Mouse (Mus musculus) heart, embryonic 14.5 days (tissue): ENCODE data around the gene 4931428F04Rik. TPM values are rescaled to one million over a fixed set of nuclear protein-coding genes. Genes with fewer than 3 reads are reported as not detected.

ENCODE experiments used
- ATAC-seq: fragments of 200-750 bp; cut with Nextera tagmentation; 2 replicates; pipeline ENCODE4 v1.8.0; 2017; ENCODE audit warnings: low read depth, moderate TSS enrichment; ENCODE audit not compliant: insufficient number of reproducible peaks, insufficient read depth, low FRiP score
- H3K27ac ChIP-seq, 2 experiments: fragments of 200-500 bp in 1 of 2; fragments of 300-500 bp in 1 of 2; sonication (generic) in 1 of 2; replicated peaks in 1 of 2; 2 replicates each; pipeline ENCODE4 v1.5.1; 2012 to 2014; ENCODE audit warnings: low read depth in 2 of 2, low read length in 2 of 2, control low read depth in 1 of 2, mild to moderate bottlenecking in 1 of 2, mixed read lengths in 1 of 2; ENCODE audit not compliant: control insufficient read depth in 1 of 2, insufficient read depth in 1 of 2
- H3K27me3 ChIP-seq: fragments of 300-500 bp; sonication (generic); 2 replicates; pipeline ENCODE4 v1.6.1; 2014; ENCODE audit warnings: mild to moderate bottlenecking, low read length, control low read depth; ENCODE audit not compliant: control insufficient read depth, insufficient read depth
- H3K36me3 ChIP-seq: fragments of 300-500 bp; sonication (generic); 2 replicates; pipeline ENCODE4 v1.6.1; 2014; ENCODE audit warnings: mild to moderate bottlenecking, control low read depth, low read length, mixed read lengths; ENCODE audit not compliant: control insufficient read depth, insufficient read depth
- H3K4me1 ChIP-seq, 2 experiments: fragments of 200-500 bp in 1 of 2; fragments of 300-500 bp in 1 of 2; sonication (generic) in 1 of 2; 2 replicates each; pipeline ENCODE4 v1.6.1; 2012 to 2014; ENCODE audit warnings: low read length in 2 of 2, control low read depth in 1 of 2, mixed read lengths in 1 of 2; ENCODE audit not compliant: control insufficient read depth in 2 of 2, insufficient read depth in 2 of 2
- H3K4me2 ChIP-seq: fragments of 300-500 bp; sonication (generic); 2 replicates; pipeline ENCODE4 v1.6.1; 2014; ENCODE audit warnings: mild to moderate bottlenecking, low read length
- H3K4me3 ChIP-seq, 2 experiments: fragments of 200-500 bp in 1 of 2; fragments of 300-500 bp in 1 of 2; sonication (generic) in 1 of 2; 2 replicates each; pipeline ENCODE4 v1.5.1; 2012 to 2014; ENCODE audit warnings: low read length in 2 of 2, mild to moderate bottlenecking in 2 of 2, control low read depth in 1 of 2, low read depth in 1 of 2, moderate library complexity in 1 of 2; ENCODE audit not compliant: control insufficient read depth in 1 of 2, insufficient read depth in 1 of 2
- H3K9ac ChIP-seq: fragments of 300-500 bp; sonication (generic); 2 replicates; pipeline ENCODE4 v1.6.1; 2014; ENCODE audit warnings: mild to moderate bottlenecking, low read length
- H3K9me3 ChIP-seq: fragments of 300-500 bp; sonication (generic); 2 replicates; pipeline ENCODE4 v1.6.1; 2016; ENCODE audit warnings: low read length, control low read depth; ENCODE audit not compliant: control insufficient read depth
- whole genome bisulfite sequencing: fragments of 180-500 bp; shearing (Covaris S2); extraction: QIAGEN DNeasy Blood & Tissue Kit; methylation state at CpG from one replicate; pipeline ENCODE4 v1.1.7; 2014; 5-methylcytosine and 5-hydroxymethylcytosine counted together
- polyA plus RNA-seq: library from polyadenylated mRNA; unstranded; fragments of >200 nt; fragmentation: Nextera tagmentation; extraction: Ambion mirVana; gene quantifications from 2 replicates; pipeline ENCODE4 v1.2.1, GENCODE M21; 2014

4931428F04Rik gene
- polyA plus RNA-seq, 1 experiment from 2014 or later, result 4.0 TPM

- H3K9ac ChIP-seq, result no peak overlapping the region
- WGBS, result 57% methylated on average over 9 of the region's 9 CpGs
- H3K27ac ChIP-seq, result peak overlapping the region; percentile 28 to 47; a peak in 3 of 4 replicates
- H3K9me3 ChIP-seq, result no peaks in the 10 kb centered on the region
- no peaks in the 10 kb centered on the region for H3K27me3 ChIP-seq
- 0 out of 2 replicates have a peak, but pooled peaks have one; percentile 23 for ATAC-seq
- H3K36me3 ChIP-seq, result peaks cover 87% of the 10 kb centered on the region
- peaks cover 18 to 32% of the 10 kb centered on the region in 2 experiments for H3K4me1 ChIP-seq
- no peak overlapping the region for H3K4me3 ChIP-seq
- H3K4me2 ChIP-seq, result no peak overlapping the region
These were observed 24.1 kb upstream of the 4931428F04Rik start for GRCm38 (mm10) chr8:105313622-105314402.

- Histone ChIP-seq H3K4me1 (peaks cover 18 to 26% of the 10 kb centered on the region in 2 experiments; a peak in 3 of 4 replicates), H3K9me3 (no peaks in the 10 kb centered on the region), H3K27ac (peak overlapping the region in 1 of 2 experiments; percentile 47; a peak in 1 of 4 replicates), H3K4me2 (no peak overlapping the region), H3K27me3 (no peaks in the 10 kb centered on the region), H3K36me3 (peaks cover 87% of the 10 kb centered on the region), H3K4me3 (no peak overlapping the region), H3K9ac (no peak overlapping the region)
- WGBS, result 78% methylated on average over 8 of the region's 8 CpGs
- no peak for ATAC-seq
These were observed 23.3 kb upstream of the 4931428F04Rik start for GRCm38 (mm10) chr8:105312891-105313481.

- Histone ChIP-seq H3K27me3 (no peaks in the 10 kb centered on the region), H3K4me2 (no peak overlapping the region), H3K4me3 (no peak overlapping the region), H3K9ac (no peak overlapping the region), H3K4me1 (peaks cover 18 to 26% of the 10 kb centered on the region in 2 experiments; a peak in 3 of 4 replicates), H3K36me3 (peaks cover 89% of the 10 kb centered on the region), H3K9me3 (no peaks in the 10 kb centered on the region), H3K27ac (no peak overlapping the region)
- 71% methylated on average over 1 of the region's 1 CpGs for whole genome bisulfite sequencing
- ATAC-seq, result no peak
These were observed 22.1 kb upstream of the 4931428F04Rik start for GRCm38 (mm10) chr8:105311718-105312117.

GRCm38 (mm10) chr8:105310118-105310517 lies 20.5 kb upstream of the 4931428F04Rik start:
- H3K36me3 ChIP-seq, result peaks cover 75% of the 10 kb centered on the region
- H3K4me1 ChIP-seq, result peaks cover 22 to 33% of the 10 kb centered on the region in 2 experiments
- H3K9ac ChIP-seq, result no peak overlapping the region
- WGBS, result 82% methylated on average over 8 of the region's 8 CpGs
- H3K4me3 ChIP-seq, result no peak overlapping the region
- no peak overlapping the region for H3K4me2 ChIP-seq
- no peak overlapping the region for H3K27ac ChIP-seq
- H3K27me3 ChIP-seq, result no peaks in the 10 kb centered on the region
- ATAC-seq, result no peak
- no peaks in the 10 kb centered on the region for H3K9me3 ChIP-seq

GRCm38 (mm10) chr8:105309142-105309847 lies 19.6 kb upstream of the 4931428F04Rik start:
- 80% methylated on average over 15 of the region's 15 CpGs for WGBS
- Histone ChIP-seq H3K4me3 (no peak overlapping the region), H3K4me1 (peaks cover 26 to 34% of the 10 kb centered on the region in 2 experiments), H3K36me3 (peaks cover 74% of the 10 kb centered on the region), H3K4me2 (no peak overlapping the region), H3K27me3 (no peaks in the 10 kb centered on the region), H3K27ac (no peak overlapping the region), H3K9me3 (no peaks in the 10 kb centered on the region), H3K9ac (no peak overlapping the region)
- ATAC-seq, result no peak

GRCm38 (mm10) chr8:105308428-105308827 lies 18.8 kb upstream of the 4931428F04Rik start:
- peaks cover 26 to 34% of the 10 kb centered on the region in 2 experiments for H3K4me1 ChIP-seq
- no peak overlapping the region for H3K4me3 ChIP-seq
- WGBS, result 93% methylated on average over 10 of the region's 10 CpGs
- peaks cover 69% of the 10 kb centered on the region for H3K36me3 ChIP-seq
- H3K4me2 ChIP-seq, result no peak overlapping the region
- ATAC-seq, result no peak
- H3K9me3 ChIP-seq, result no peaks in the 10 kb centered on the region
- H3K27me3 ChIP-seq, result no peaks in the 10 kb centered on the region
- H3K9ac ChIP-seq, result no peak overlapping the region
- no peak overlapping the region for H3K27ac ChIP-seq

GRCm38 (mm10) chr8:105307670-105308069 lies 18.0 kb upstream of the 4931428F04Rik start:
- H3K36me3 ChIP-seq, result peaks cover 69% of the 10 kb centered on the region
- 89% methylated on average over 13 of the region's 13 CpGs for WGBS
- H3K9me3 ChIP-seq, result no peaks in the 10 kb centered on the region
- no peaks in the 10 kb centered on the region for H3K27me3 ChIP-seq
- no peak overlapping the region for H3K4me3 ChIP-seq
- H3K4me2 ChIP-seq, result no peak overlapping the region
- H3K9ac ChIP-seq, result no peak overlapping the region
- H3K27ac ChIP-seq, result no peak overlapping the region
- no peak for ATAC-seq
- peaks cover 23 to 31% of the 10 kb centered on the region in 2 experiments for H3K4me1 ChIP-seq
